Mouse (Mus musculus): Measurements from ENCODE around the gene Ccnj. TPM values are rescaled to one million over a fixed set of nuclear protein-coding genes. Genes with fewer than 3 reads are reported as not detected.

Ccnj gene
- total and polyA plus RNA-seq, 3 experiments, result 4.3 to 8.6 (median 4.7) TPM

- Histone ChIP-seq H3K36me3 (replicated peaks in 1 of 2; ENCODE audit: control insufficient read depth in 1 of 2, insufficient read depth in 1 of 2, low read length in 1 of 2) (peaks cover 18 to 61% of the 10 kb centered on the region in 2 experiments), H3K9me3 (replicated peaks; ENCODE audit: low read length) (no peaks in the 10 kb centered on the region), H3K27me3 (replicated peaks) (no peaks in the 10 kb centered on the region), H3K4me1 (ENCODE audit: control insufficient read depth in 1 of 2, insufficient read depth in 2 of 2) (peaks cover 0 to 31% of the 10 kb centered on the region in 2 experiments; a peak in 2 of 4 replicates), H3K79me2 (replicated peaks; ENCODE audit: control insufficient read depth, extremely low read depth, insufficient read depth, poor library complexity, severe bottlenecking) (no peaks in the 10 kb centered on the region; the same call in 1 of the 2 replicates), H3K27ac (ENCODE audit: insufficient read depth, low read depth) (no peak overlapping the region), H3K4me2 (ENCODE audit: insufficient read depth, low read depth, poor library complexity, severe bottlenecking) (no peak overlapping the region), H3K9ac (ENCODE audit: insufficient read depth, low read depth) (no peak overlapping the region), H3K4me3 (replicated peaks in 1 of 3; ENCODE audit: low read depth in 2 of 3, low read length in 2 of 3, poor library complexity in 1 of 3) (no peak overlapping the region)
- dilution Hi-C loops (cut with MboI; ENCODE audit: extremely low pct_ligation_motif_present, extremely low pct_unique_long_range_greater_than_20kb, low sequenced_read_pairs), result no loop called here
- TF ChIP-seq KAT2A (IDR thresholded peaks at IDR 0.05; ENCODE audit: insufficient replicate concordance, low read length) (no peak), ZKSCAN1 (IDR thresholded peaks at IDR 0.05; ENCODE audit: borderline replicate concordance, low read depth, low read length) (no peak), ZNF384 (IDR thresholded peaks at IDR 0.05; ENCODE audit: low read depth, low read length) (no peak), IRF4 (IDR thresholded peaks at IDR 0.05; ENCODE audit: low read depth, low read length) (no peak), HCFC1 (IDR thresholded peaks at IDR 0.05; ENCODE audit: low read depth, low read length) (no peak), BHLHE40 (IDR thresholded peaks at IDR 0.05; ENCODE audit: low read depth, low read length) (no peak), EP300 (IDR thresholded peaks at IDR 0.05; ENCODE audit: low read length) (no peak), UBTF (IDR thresholded peaks at IDR 0.05; ENCODE audit: low read depth, low read length) (no peak), NELFE (IDR thresholded peaks at IDR 0.05; ENCODE audit: low read depth, low read length) (no peak), ELF1 (IDR thresholded peaks at IDR 0.05; ENCODE audit: low read depth, low read length) (no peak), MXI1 (IDR thresholded peaks at IDR 0.05; ENCODE audit: low read depth, low read length) (no peak), CHD2 (IDR thresholded peaks at IDR 0.05; ENCODE audit: low read length) (no peak), USF2 (conservative IDR thresholded peaks at IDR 0.05; ENCODE audit: low read depth, low read length) (no peak), RAD21 (IDR thresholded peaks at IDR 0.05; ENCODE audit: low read depth, low read length) (no peak), ZMIZ1 (IDR thresholded peaks at IDR 0.05; ENCODE audit: low read depth, low read length) (no peak)
- in situ Hi-C loops (cut with MboI; ENCODE audit: low pct_ligation_motif_present, low pct_unique_long_range_greater_than_20kb, low sequenced_read_pairs), result no loop called here
- DNase-seq (ENCODE audit: extremely low read depth), result no peak
These were observed 7.1 kb downstream of the Ccnj start for GRCm38 (mm10) chr19:40838205-40838604.

- in situ Hi-C loops (cut with MboI; ENCODE audit: low pct_ligation_motif_present, low pct_unique_long_range_greater_than_20kb, low sequenced_read_pairs), result no loop called here
- no peak for DNase-seq (ENCODE audit: extremely low read depth)
- H3K4me3 ChIP-seq (replicated peaks in 1 of 3; ENCODE audit: low read depth in 2 of 3, low read length in 2 of 3, poor library complexity in 1 of 3), result no peak overlapping the region
- H3K36me3 ChIP-seq (replicated peaks in 1 of 2; ENCODE audit: control insufficient read depth in 1 of 2, insufficient read depth in 1 of 2, low read length in 1 of 2), result peaks cover 28 to 73% of the 10 kb centered on the region in 2 experiments
- H3K4me2 ChIP-seq (ENCODE audit: insufficient read depth, low read depth, poor library complexity, severe bottlenecking), result no peak overlapping the region
- no peak for TF ChIP-seq CHD2 (IDR thresholded peaks at IDR 0.05; ENCODE audit: low read length)
- TF ChIP-seq USF2 (conservative IDR thresholded peaks at IDR 0.05; ENCODE audit: low read depth, low read length), result no peak
- no peak for TF ChIP-seq TCF12 (IDR thresholded peaks at IDR 0.05; ENCODE audit: low read depth, low read length)
- TF ChIP-seq CHD1 (IDR thresholded peaks at IDR 0.05; ENCODE audit: low read depth, low read length), result no peak
- no peak for TF ChIP-seq E2F4 (IDR thresholded peaks at IDR 0.05; ENCODE audit: insufficient replicate concordance, low read depth, low read length)
- TF ChIP-seq MEF2A (IDR thresholded peaks at IDR 0.05; ENCODE audit: borderline replicate concordance, low read depth, low read length), result no peak
- TF ChIP-seq ETS1 (conservative IDR thresholded peaks at IDR 0.05; ENCODE audit: low read depth, low read length), result no peak
- TF ChIP-seq NELFE (IDR thresholded peaks at IDR 0.05; ENCODE audit: low read depth, low read length), result no peak
- TF ChIP-seq USF1 (IDR thresholded peaks at IDR 0.05; ENCODE audit: low read depth, low read length), result no peak
- no peak for TF ChIP-seq ELF1 (IDR thresholded peaks at IDR 0.05; ENCODE audit: low read depth, low read length)
- no peak for TF ChIP-seq SMC3 (IDR thresholded peaks at IDR 0.05; ENCODE audit: low read depth, low read length)
- TF ChIP-seq MYC (IDR thresholded peaks at IDR 0.05; ENCODE audit: low read depth, low read length), result no peak
- TF ChIP-seq GABPA (IDR thresholded peaks at IDR 0.05; ENCODE audit: insufficient replicate concordance, low read depth, low read length), result no peak
- TF ChIP-seq IRF4 (IDR thresholded peaks at IDR 0.05; ENCODE audit: low read depth, low read length), result no peak
- TF ChIP-seq MAX (IDR thresholded peaks at IDR 0.05; ENCODE audit: low read length), result no peak
- TF ChIP-seq TBP (conservative IDR thresholded peaks at IDR 0.05; ENCODE audit: low read depth, low read length), result no peak
- TF ChIP-seq KAT2A (IDR thresholded peaks at IDR 0.05; ENCODE audit: insufficient replicate concordance, low read length), result no peak
- no peak for TF ChIP-seq CTCF (conservative IDR thresholded peaks at IDR 0.05 in 1 of 2, IDR thresholded peaks at IDR 0.05 in 1 of 2; ENCODE audit: low read depth in 2 of 2, low read length in 2 of 2)
- no peaks in the 10 kb centered on the region for H3K9me3 ChIP-seq (replicated peaks; ENCODE audit: low read length)
- no peaks in the 10 kb centered on the region for H3K79me2 ChIP-seq (replicated peaks; ENCODE audit: control insufficient read depth, extremely low read depth, insufficient read depth, poor library complexity, severe bottlenecking)
- peaks cover 0 to 26% of the 10 kb centered on the region in 2 experiments; a peak in 2 of 4 replicates for H3K4me1 ChIP-seq (ENCODE audit: control insufficient read depth in 1 of 2, insufficient read depth in 2 of 2)
- H3K9ac ChIP-seq (ENCODE audit: insufficient read depth, low read depth), result no peak overlapping the region
- no peaks in the 10 kb centered on the region for H3K27me3 ChIP-seq (replicated peaks)
- H3K27ac ChIP-seq (ENCODE audit: insufficient read depth, low read depth), result no peak overlapping the region
- dilution Hi-C loops (cut with MboI; ENCODE audit: extremely low pct_ligation_motif_present, extremely low pct_unique_long_range_greater_than_20kb, low sequenced_read_pairs), result no loop called here
These were observed 9.2 kb downstream of the Ccnj start for GRCm38 (mm10) chr19:40840303-40840702.
